Mouse (Mus musculus) adipocyte (in vitro differentiated cells): ENCODE measurements around the gene Ccdc187.
A peak's percentile ranks its signal among the peaks of the same experiment; 100 is the strongest.

ENCODE experiments used
- DNase-seq: peaks from one replicate; pipeline ENCODE4 v3.0.0-alpha.2; 2016; ENCODE audit warnings: low spot score

Ccdc187 gene

GRCm38 (mm10) chr2:26316576-26317246 lies 22.4 kb upstream of the Ccdc187 start:
- DNase-seq: peak; percentile 81

DNA sequence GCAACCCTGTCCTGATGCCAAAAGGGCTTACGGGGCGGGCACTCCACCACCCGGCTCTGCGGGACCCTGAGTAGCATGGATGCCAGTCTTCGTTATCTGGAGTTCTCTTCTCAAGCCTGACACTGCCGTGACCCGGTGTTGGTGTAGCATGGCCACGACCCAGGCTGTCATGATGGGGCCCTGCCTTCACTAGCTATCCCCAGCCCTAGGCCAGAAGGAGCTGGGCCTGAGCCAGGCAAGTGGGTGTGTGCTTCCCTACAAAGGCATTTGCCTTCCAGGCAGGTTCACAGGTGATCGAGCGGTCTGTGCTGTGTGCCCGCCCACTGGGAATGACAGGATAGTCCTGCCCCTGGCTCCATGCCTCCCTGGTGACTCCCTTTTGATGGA lies 21.6 kb upstream of the Ccdc187 start:
- DNase-seq: peak; percentile 47

DNA sequence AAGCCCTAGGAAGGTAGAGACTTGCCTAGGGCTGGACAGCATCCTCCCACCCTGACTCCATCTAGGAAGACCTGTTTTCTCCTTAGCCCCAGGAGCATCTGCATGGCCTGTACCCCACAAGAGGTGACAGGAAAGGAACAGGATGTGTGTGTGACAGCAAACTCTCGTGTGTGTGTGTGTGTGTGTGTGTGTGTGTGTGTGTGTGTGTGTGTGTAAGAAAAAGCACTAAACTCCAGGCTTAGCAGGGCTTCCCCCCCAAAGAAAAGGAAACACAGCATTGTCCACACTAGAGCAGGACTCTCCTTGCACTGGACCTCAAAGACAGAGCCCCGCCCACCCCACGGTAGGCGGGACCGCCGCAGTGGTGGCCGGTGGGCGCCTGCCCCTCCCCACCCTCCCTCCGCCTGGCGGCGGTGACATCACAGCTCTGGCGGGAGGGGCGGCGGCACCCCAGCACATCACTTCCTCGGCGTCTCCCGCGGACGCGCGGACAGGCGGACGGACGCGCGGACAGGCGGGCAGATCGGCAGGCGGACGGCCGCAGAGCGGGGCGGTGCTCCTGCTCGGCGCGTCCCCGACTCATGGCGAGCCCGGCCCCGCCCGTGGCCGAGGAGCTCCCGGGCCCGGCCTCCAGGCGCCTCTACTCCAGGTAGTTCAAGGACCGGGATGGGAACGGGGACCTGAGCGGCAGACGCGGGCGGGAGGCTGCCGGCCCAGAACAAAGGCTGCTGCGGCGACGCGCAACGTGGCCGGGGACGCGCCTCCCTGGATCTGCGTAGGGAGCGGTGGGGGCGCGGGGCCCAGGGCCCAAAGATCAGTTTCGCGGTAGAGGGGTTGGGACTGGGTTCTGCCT lies 20.9 kb upstream of the Ccdc187 start, which contains the start of gene Gpsm1:
TSS of gene Gpsm1 (plus strand) at position 444 of the 853 bp plus-strand sequence.
- peak; percentile 58 for DNase-seq

DNA sequence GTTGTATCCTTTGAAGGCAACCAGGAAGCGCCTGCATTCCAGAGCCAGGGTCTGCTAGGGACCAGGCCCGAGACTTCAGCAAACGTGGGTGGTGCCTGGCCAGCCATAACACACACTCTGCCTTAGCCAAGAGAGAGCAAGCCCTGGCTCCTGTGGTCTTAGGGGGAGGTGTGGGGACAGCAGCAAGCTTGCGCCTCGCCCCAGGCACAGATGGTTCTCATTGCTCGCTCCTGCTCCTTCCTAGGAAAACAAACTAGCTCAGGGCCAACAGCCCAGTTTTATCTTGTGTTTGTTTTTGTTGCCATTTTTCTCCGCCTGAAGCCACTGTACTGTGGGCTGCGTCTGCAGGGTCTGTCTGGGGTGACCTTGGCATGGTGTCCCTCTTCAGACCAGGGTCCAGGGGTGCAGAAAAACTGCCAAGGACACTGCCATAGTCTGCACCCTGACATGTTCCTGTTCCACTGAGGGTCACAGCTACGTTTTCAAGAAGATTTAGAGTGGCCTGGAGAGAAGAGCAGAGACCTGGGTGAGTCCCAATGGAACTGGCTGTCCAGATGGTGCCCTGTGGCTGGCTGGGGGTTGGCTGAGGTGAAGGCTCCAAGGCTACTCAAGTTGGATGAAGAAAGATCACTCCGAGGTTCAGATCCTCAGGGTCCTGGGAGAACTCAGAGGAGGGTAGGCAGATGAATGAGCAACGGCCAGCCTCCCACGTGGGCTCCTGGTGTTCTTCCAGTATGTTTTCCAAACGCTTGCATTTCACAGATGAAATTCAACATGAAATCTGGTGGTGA lies 20.1 kb upstream of the Ccdc187 start:
- peak; percentile 72 for DNase-seq

DNA sequence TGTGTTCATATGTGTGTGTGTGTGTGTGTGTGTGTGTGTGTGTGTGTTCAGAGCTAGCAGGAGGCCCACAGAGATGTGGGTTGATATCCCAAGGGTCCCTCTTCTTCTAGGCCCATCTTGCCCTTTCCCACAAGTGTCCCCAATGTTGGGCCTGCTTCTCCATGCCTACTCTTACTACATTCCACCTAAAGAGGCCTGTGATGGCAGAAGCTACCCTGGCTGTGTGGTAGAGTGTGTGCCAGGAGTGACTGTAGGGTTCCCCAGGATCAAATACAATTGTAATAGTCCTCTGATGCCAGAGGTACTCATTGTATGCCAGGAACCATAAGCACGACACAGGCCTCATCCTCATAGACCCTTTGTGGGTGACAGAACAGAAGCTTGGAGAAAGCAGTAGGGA lies 19.0 kb upstream of the Ccdc187 start:
- DNase-seq: no peak

DNA sequence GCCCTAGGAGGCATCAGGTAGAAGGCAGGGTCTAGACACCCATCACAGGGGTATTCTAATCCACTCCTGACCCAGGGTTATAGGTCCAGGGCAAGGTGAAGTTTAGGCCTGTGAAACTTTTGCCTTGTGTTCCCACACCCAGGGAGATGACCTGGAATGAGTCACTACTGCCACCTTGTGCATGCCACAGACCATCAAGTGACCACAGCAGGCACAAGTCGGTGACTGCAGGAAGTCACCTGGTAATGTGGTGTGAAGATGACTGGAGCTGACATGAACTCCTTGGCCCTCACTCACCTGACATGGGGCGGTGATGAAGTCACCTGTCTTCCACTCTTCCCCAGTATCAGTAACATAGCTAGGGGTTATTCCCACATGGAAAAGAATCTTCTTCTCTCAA lies 18.5 kb upstream of the Ccdc187 start:
- DNase-seq: peak; percentile 23

- no peak for DNase-seq
Observed at GRCm38 (mm10) chr2:26311936-26312335, 17.6 kb upstream of the Ccdc187 start.

DNA sequence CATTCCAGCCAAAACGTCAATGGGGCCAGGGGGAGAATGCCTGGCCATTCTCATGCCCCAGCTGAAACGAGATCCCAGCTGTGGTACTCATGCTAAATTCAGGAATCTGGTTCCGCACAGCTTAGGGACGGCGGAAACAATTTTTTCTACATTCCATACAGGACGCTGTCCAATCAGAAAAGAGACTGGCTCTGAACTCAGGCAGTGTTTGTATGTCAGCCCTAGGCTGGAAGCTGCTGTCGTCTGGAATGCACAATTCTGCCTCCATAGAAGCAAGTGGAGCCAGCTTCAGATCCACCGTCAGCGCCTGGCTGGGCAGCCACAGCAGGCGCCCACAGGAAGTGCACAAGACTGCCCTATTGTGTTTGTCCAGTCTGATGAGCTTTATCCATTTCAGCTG lies 15.4 kb upstream of the Ccdc187 start:
- DNase-seq: no peak

- DNase-seq: no peak
Observed at GRCm38 (mm10) chr2:26306702-26307101, 12.3 kb upstream of the Ccdc187 start.

DNA sequence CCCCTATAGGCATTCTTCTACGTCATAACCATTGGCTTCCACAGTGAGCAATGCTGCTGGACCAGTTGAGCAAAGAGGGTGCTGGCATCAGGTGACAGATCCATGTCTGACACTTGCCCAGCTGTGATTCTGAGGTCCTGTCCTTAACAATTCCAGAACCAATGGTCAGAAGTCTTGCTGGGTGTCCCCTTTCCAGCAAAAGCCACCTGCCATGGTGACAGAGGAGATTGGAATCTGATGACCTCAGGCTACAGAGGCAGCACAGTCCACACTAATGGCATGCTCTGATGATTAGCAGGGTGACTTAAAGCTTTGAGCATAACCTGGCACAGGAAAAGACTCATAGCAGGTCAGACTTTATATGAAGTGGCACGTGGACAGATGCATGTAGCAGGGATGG lies 11.2 kb upstream of the Ccdc187 start:
- no peak for DNase-seq

- DNase-seq: no peak
Observed at GRCm38 (mm10) chr2:26304711-26305110, 10.4 kb upstream of the Ccdc187 start.

GRCm38 (mm10) chr2:26302005-26302503 lies 7.7 kb upstream of the Ccdc187 start:
- no peak for DNase-seq

- peak; percentile 92 for DNase-seq
Observed at GRCm38 (mm10) chr2:26300808-26301174, 6.4 kb upstream of the Ccdc187 start.

DNA sequence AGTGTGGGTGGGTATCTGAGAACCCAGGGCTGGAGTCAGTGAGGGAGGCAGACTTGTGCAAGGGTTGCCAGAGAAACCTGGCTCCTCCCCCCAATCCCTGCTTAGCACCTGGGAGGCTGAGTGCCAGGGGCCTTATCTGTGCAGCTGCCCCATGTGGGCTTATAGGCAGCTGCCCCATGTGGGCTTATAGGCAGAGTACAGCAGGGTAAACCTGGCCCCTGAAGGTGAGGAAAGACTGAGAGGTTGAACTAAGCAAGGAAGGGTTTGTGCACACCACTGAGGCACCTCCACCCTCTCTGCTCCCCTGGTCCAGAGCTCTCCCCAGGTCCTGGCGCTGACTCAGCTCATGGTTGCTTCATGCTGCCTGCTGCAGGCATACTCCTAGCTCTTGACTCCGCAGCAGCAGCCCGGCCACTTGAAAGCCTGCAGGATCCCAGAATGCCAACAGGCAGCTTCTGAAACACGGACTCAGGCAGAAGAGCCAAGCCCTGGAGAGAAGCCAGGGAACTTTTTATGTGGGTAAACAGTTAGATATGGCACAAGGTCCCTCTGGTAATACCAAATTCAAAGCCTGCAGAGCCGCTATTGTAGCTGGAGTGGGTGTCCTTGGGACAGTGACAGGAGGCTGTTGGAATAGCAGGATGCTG lies 5.9 kb upstream of the Ccdc187 start:
- peak; percentile 76 for DNase-seq

DNA sequence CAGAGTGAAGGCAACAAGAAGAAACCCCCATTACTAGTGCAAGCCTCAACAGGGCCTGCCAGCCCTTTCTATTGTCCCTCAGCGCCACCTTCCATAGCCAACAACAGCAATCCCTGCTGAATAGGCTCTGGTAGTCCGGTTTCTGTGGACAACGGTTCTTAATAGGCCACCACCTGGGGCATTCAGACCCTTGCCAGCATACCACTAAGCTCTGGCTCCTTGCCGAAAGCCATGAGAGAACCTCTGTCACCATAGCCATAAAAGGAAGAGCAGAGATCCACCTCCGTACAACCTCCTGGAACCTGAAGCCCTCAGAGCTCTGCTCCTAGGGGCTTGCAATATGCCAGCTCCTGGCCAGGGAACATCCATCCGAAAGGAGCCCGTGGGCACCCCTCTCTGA lies 5.0 kb upstream of the Ccdc187 start:
- no peak for DNase-seq

DNA sequence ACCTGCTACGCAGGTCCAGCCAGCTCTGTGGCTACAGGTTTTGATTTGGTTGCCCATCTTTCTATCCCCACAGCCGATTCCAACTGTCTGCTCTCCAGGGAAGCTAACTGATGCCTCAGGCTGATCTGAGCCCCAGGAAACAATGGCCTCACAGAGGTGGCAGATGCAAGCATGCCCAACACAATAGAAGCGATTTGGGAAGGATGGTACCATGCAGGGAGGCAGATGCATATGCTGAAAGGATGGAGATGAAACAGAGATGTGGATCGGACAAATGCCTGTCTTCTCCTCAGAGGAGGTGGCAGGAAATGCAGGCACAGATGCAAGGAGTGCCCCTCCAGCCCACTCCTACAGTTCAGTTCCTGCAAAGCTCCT lies 4.5 kb upstream of the Ccdc187 start:
- no peak for DNase-seq

DNA sequence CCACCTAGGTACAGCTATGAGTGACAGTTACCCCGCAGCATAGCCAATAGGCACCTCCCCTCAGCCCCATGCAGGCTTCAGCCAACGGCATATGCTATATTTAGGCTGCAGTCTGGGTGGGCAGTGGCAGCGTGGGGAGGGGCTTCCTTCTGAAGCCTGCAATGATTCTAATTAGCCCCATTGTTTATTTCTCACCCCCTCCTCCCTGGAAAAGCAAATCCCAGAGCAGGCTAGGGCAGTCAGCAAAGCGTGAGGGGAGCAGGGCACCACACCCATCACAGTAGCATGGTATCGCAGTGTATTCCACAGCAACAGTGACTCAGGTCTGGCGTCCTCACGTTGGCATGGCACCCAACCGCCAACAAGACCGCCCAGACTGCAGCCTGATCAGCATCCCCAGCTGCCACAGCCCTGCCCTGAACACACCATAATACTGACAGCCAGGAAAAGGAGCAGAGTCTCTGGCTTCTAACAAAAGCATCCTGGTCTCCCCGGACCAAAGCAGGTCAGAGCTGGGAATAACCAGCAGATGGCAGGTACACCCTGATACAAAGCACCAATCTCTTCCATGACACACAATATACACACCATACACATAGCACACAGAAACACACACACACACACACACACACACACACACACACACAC lies 4.0 kb upstream of the Ccdc187 start:
- DNase-seq: no peak

- peak; percentile 40 for DNase-seq
Observed at GRCm38 (mm10) chr2:26296606-26297195, 2.3 kb upstream of the Ccdc187 start.

- no peak for DNase-seq
Observed at GRCm38 (mm10) chr2:26290133-26290532, 4.2 kb downstream of the Ccdc187 start.

- DNase-seq: no peak
Observed at GRCm38 (mm10) chr2:26286391-26286790, 8.0 kb downstream of the Ccdc187 start.

DNA sequence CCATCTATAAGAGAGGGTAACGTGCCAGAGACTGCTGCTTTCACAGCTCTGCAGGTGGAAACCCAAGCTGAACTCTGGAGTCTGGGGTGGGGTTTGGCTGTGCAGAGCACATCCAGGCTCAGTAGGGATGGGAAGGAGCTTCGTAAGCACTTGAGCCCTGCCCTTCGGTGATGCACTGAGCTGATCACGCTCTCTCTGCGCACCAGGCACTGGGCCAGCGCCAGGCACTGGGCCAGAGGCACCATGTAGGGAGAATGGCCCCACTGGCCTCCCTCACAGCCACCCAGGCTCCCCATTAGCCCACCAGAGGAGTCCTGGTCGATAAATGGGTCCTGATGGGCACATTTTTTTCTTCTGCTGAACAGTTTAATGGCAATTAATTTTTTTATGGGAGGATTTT lies 8.6 kb downstream of the Ccdc187 start:
- no peak for DNase-seq
